Mouse (Mus musculus) heart, adult 9 months (tissue): ENCODE measurements around the gene Sqor.
A peak's percentile ranks its signal among the peaks of the same experiment; 100 is the strongest.

Experiments
- DNase-seq, 2 experiments: peaks; one replicate each; pipeline ENCODE4 v3.0.0; 2022; ENCODE audit warnings: low spot score in 2 of 2

Sqor gene

GRCm38 (mm10) chr2:122765071-122765793 lies at the start of gene Sqor:
TSS of gene Sqor (plus strand) at chr2:122765237.
- DNase-seq: peak; percentile 83

- no peak for DNase-seq
Observed at GRCm38 (mm10) chr2:122716301-122716842, 48.7 kb upstream of the Sqor start.

- no peak for DNase-seq
Observed at GRCm38 (mm10) chr2:122719232-122719631, 45.8 kb upstream of the Sqor start.

DNA sequence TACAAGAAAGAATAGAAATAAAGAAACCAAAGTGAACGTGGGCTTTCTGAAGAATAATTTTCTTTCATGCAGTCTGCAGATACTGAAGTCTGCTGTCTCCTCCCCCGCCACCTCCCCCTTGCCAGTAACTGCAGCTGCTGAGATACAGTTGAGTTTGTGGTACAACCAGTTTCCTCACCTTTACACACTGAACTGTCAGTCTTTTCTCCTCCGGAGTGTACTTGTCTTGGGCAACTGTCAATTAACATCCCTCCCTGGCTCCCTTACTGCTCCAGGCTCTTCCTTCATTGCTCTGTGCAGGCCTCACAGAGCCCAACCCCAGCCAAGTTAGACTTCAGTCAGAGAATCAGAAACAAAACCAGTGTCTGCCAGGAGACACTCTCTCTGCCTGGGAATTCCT lies 44.5 kb upstream of the Sqor start:
- DNase-seq: no peak

DNA sequence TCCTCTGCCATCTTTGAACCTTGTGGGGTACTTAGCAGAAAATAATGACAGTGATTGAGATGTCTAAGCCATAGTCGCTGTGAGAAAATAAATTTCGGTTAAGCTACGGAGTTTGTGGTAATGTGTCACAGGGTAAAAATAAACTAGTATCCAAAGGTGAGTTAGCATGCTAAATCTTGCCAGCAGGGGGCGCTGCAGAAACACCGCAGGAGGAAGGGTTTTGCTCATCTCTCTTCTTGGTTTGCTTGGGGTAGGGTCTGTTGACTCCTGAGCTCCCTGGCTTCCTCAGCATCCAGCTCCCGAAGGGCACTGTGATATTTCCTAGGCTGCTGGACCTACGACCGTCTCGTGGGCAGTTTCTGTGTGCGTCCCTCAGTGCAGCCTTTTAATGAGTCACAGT lies 39.4 kb upstream of the Sqor start:
- no peak for DNase-seq

DNA sequence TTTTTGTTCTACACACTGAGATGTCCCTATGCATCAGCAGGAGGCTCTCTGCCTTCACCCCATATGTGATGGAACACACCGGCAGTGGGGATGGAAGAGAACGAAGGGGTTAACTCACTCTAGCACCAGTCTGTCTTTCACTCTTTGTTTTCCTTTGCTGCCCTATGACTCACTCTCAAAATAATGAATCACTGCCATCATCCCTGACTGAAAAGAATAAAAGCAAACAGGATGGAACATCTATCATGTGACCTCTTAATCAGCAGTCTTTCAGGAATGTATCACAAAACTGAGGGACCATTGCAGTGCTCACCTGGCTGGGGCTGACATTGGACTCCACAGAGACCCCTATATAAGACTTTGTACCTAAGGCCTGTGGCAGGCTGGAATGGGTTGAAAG lies 33.6 kb upstream of the Sqor start:
- DNase-seq: no peak

DNA sequence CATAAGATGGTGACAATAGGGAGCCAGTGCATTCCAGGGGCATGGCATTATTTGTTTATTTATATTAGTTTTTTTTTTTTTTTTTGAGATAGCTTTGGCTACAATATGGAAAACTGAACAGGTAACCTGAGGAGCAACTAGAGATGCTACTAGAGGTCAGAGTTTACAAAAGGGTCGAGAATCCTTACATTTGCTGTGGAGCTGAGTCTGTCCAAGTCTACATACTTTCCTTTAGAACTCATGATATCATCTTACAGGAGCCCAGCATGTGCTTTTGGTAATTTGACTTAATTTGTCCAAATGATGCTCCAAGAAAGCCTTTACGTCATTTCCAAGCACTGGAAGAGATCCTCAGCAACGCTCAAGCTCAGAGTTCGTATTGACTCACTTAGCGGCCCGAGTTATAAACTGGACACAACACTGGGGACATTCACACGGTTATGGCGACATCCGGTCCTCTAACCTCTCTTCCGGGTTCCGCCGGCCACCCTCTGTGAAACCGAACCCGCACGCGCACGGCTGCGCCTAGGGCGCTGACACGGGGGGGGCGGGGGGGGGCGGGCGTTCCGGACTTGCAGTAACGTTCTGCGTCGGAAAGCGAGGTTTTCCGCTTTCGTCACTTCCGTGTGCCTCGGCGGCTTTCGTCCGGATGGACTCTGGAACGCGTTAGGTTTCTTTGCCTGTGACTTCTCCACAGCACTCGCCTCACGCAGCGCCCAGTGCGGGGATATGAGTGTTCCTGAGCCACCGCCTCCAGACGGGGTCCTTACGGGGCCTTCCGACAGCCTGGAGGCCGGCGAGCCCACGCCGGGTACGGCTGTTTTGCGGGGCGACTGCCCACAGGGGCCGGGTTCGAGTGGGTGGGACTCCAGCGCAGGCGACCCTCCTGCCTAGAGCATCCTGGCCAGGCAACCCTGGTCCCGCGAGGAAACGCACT lies 26.9 kb upstream of the Sqor start, which contains the start of gene Bloc1s6:
Gene Bloc1s6 (plus strand): TSS at position 610 of the 937 bp plus-strand sequence.
- peak; percentile 77 to 90 for DNase-seq

GRCm38 (mm10) chr2:122739023-122739422 lies 26.0 kb upstream of the Sqor start:
- DNase-seq: no peak

GRCm38 (mm10) chr2:122746461-122746860 lies 18.6 kb upstream of the Sqor start:
- peak; percentile 11 to 35 for DNase-seq

DNA sequence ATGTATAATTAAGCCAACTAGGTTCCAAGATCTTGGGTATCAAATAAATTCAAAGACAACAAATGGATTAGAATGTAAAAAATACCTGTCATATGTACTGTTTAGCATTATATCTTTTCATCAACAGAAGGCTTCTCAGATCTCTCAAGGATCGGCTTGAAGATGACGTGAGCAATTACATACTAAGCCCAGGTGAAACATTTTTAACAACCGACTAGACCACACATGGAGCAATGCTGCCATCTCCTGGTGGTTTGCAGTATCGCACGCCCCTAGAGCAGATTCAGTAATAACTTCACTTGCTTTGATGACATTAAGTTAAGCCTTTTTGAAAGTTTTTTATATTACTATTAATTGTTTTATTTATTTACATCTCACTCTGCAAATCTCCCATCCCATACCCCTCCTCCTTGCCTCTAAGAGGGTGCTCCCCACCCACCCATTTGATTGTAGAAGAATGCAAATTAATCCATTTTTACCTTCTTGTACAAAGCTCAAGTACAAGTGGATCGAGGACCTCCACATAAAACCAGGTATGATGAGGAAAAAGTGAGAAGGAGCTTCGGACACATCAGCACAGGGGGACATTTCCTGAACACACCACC lies 11.2 kb upstream of the Sqor start:
- DNase-seq: peak in 1 of 2 experiments; percentile 43

- no peak for DNase-seq
Observed at GRCm38 (mm10) chr2:122759791-122760190, 5.2 kb upstream of the Sqor start.

- no peak for DNase-seq
Observed at GRCm38 (mm10) chr2:122762991-122763390, 2.0 kb upstream of the Sqor start.

GRCm38 (mm10) chr2:122764526-122764925 lies 511 bp upstream of the Sqor start:
- no peak for DNase-seq

DNA sequence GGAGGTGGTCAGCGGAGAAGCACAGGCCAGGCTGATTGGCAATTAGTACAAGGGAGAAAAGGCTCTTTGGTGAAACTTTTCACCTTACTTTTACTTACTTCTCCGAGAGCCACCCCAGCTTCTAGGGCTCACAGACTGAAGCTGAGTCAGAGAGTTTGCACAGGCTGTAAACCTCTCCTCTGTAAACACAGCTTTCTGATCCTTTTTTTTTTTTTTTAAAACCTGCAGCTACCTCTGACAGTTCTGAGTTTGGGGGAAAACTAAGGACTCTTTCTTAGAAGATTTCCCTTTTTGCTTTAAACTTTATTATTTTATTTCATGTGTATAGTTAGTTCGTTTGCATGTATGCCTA lies 733 bp downstream of the Sqor start:
- no peak for DNase-seq

- peak; percentile 59 to 72 for DNase-seq
Observed at GRCm38 (mm10) chr2:122771002-122771401, 6.0 kb downstream of the Sqor start.

GRCm38 (mm10) chr2:122772899-122773298 lies 7.9 kb downstream of the Sqor start:
- DNase-seq: no peak

- DNase-seq: no peak
Observed at GRCm38 (mm10) chr2:122775491-122775890, 10.5 kb downstream of the Sqor start.

- DNase-seq: no peak
Observed at GRCm38 (mm10) chr2:122776823-122777222, 11.8 kb downstream of the Sqor start.

GRCm38 (mm10) chr2:122779967-122780366 lies 14.9 kb downstream of the Sqor start:
- no peak for DNase-seq

- no peak for DNase-seq
Observed at GRCm38 (mm10) chr2:122780447-122780846, 15.4 kb downstream of the Sqor start.

DNA sequence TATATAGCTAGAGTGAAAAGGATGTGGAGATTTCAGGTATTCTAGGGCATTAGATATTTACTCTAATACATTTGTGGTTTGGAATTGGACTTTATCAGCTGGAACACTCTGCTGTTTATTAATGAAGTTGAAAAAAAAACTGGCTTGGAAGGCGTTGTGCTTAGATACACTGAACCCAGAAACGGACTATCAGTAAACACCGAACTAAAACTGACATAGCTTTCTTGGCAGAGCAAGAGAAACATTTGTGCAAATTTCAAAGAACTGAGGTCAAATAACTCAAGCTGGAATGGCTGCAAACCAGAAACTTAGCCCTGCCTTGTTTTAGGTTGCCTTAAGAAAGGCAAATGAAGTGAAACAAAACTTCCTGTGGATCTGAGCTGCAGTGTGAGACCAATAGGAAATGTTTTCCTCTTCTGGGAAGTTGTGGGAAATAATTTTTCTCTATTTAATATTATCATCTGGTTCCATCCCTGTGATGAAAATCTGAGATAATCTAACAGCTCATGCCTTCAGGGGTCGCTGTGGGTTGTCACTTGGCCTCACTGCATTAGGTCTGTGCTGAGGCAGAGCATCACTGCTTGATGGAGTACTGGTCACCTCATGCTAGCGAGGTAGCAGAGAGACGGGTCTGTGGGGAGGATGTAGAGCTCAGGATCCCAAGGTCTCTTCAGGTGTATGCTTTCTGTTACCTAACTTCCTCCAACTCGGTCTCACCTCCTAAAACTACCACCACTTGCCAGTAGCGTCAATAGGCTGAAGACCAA lies 16.7 kb downstream of the Sqor start:
- DNase-seq: peak in 1 of 2 experiments; percentile 24
